Mouse (Mus musculus): ENCODE results near the gene Vmn1r30. TPM values are rescaled to one million over a fixed set of nuclear protein-coding genes. Genes with fewer than 3 reads are reported as not detected.

Gene Vmn1r30
- not detected in 2 replicates for polyA plus RNA-seq (2012; rRNA removed)

GRCm38 (mm10) chr6:58443285-58443684, at the start of gene Vmn1r30:
TSS of gene Vmn1r30 (minus strand) at chr6:58443385.

GRCm38 (mm10) chr6:58475230-58475629, 32.0 kb upstream of the Vmn1r30 start, which contains the start of gene Vmn1r31:
TSS of gene Vmn1r31 (minus strand) at chr6:58475330.

Other genes with a start within 250 kb of the Vmn1r30 start
- gene Vmn1r27, start 224.6 kb downstream of the Vmn1r30 start, polyA plus RNA-seq (2012; rRNA removed) = not detected in 2 replicates
- not detected in 2 replicates for gene Vmn1r28, start 181.3 kb downstream of the Vmn1r30 start, polyA plus RNA-seq (2012; rRNA removed)
- gene Vmn1r29, start 141.8 kb downstream of the Vmn1r30 start, polyA plus RNA-seq (2012; rRNA removed) = not detected in 2 replicates
- not detected in 2 replicates for gene Vmn1r31, start 31.9 kb upstream of the Vmn1r30 start, polyA plus RNA-seq (2012; rRNA removed)
- 0.46 and 0.63 TPM in 2 replicates for gene Abcg2, start 141.1 kb upstream of the Vmn1r30 start, polyA plus RNA-seq (2012; rRNA removed)

All from stomach, adult 2 months (tissue).